Mouse (Mus musculus) gastrocnemius, postnatal 4 days (tissue): ENCODE data around the gene Bbs7. TPM values are rescaled to one million over a fixed set of nuclear protein-coding genes. Genes with fewer than 3 reads are reported as not detected.
A peak's percentile ranks its signal among the peaks of the same experiment; 100 is the strongest.

Experiments
- DNase-seq, 2 experiments: peaks; one replicate each; pipeline ENCODE4 v3.0.0; 2021 to 2022; ENCODE audit warnings: low spot score in 2 of 2, mixed read lengths in 2 of 2
- total RNA-seq, 2 experiments: library from RNA; stranded (reverse); gene quantifications; 2 replicates each; pipeline ENCODE4 v1.2.3; 2021

Gene Bbs7
- total RNA-seq, 2 experiments from 2014 or later = 7.4 to 9.5 TPM

- peak; percentile 93 to 94 for DNase-seq
These were observed 60.8 kb downstream of the Bbs7 start, which contains the start of gene Exosc9 for GRCm38 (mm10) chr3:36552406-36553047. Gene Exosc9, plus strand, starts transcription at chr3:36552606.

GRCm38 (mm10) chr3:36551851-36552384 is 61.4 kb downstream of the Bbs7 start:
- DNase-seq = no peak

GRCm38 (mm10) chr3:36551343-36551742 is 61.9 kb downstream of the Bbs7 start:
- peak in 1 of 2 experiments; percentile 61 for DNase-seq

- DNase-seq = no peak
These were observed 68.3 kb downstream of the Bbs7 start for GRCm38 (mm10) chr3:36544961-36545360.

- no peak for DNase-seq
These were observed 71.9 kb downstream of the Bbs7 start for GRCm38 (mm10) chr3:36541399-36541798.

- DNase-seq = no peak
These were observed 72.5 kb downstream of the Bbs7 start for GRCm38 (mm10) chr3:36540756-36541155.

GRCm38 (mm10) chr3:36537701-36538470 is 75.4 kb downstream of the Bbs7 start:
- no peak for DNase-seq

GRCm38 (mm10) chr3:36536041-36536440 is 77.2 kb downstream of the Bbs7 start:
- no peak for DNase-seq

- DNase-seq = no peak
These were observed 80.0 kb downstream of the Bbs7 start for GRCm38 (mm10) chr3:36533201-36533672.

- DNase-seq = no peak
These were observed 80.5 kb downstream of the Bbs7 start for GRCm38 (mm10) chr3:36532738-36533137.

GRCm38 (mm10) chr3:36531979-36532542 is 81.2 kb downstream of the Bbs7 start:
- no peak for DNase-seq

GRCm38 (mm10) chr3:36531242-36531641 is 82.0 kb downstream of the Bbs7 start:
- no peak for DNase-seq

GRCm38 (mm10) chr3:36530781-36531180 is 82.5 kb downstream of the Bbs7 start:
- DNase-seq = no peak

- no peak for DNase-seq
These were observed 82.9 kb downstream of the Bbs7 start for GRCm38 (mm10) chr3:36530345-36530744.

- no peak for DNase-seq
These were observed 88.8 kb downstream of the Bbs7 start for GRCm38 (mm10) chr3:36524466-36524865.

Other genes with a start within 250 kb of the Bbs7 start
- 100 to 1,000 TPM; 211 to 234 TPM for gene Anxa5, start 137.6 kb downstream of the Bbs7 start, total RNA-seq
- gene 1810062G17Rik, start 137.5 kb downstream of the Bbs7 start, total RNA-seq = 1 to 10 TPM; 1.0 to 1.4 TPM
- gene Gm11549, start 91.7 kb downstream of the Bbs7 start, total RNA-seq = under 1 TPM in 1 of 2 experiments, not detected in 1; 0.61 TPM
- 10 to 100 TPM; 25.8 to 33.7 TPM for gene Exosc9, start 60.9 kb downstream of the Bbs7 start, total RNA-seq
- gene Ccna2, start 41.3 kb downstream of the Bbs7 start, total RNA-seq = 10 to 100 TPM; 35.6 to 41.1 TPM
- 10 to 100 TPM in 1 of 2 experiments, 1 to 10 TPM in 1; 8.6 to 10.3 TPM for gene Trpc3, start 76.7 kb upstream of the Bbs7 start, total RNA-seq
- gene 4932438A13Rik, start 249.6 kb upstream of the Bbs7 start, total RNA-seq = 10 to 100 TPM; 39.4 to 48.7 TPM